Mouse (Mus musculus): ENCODE results near the gene Gpld1.
A peak's percentile ranks its signal among the peaks of the same experiment; 100 is the strongest.

Gene Gpld1

DNA sequence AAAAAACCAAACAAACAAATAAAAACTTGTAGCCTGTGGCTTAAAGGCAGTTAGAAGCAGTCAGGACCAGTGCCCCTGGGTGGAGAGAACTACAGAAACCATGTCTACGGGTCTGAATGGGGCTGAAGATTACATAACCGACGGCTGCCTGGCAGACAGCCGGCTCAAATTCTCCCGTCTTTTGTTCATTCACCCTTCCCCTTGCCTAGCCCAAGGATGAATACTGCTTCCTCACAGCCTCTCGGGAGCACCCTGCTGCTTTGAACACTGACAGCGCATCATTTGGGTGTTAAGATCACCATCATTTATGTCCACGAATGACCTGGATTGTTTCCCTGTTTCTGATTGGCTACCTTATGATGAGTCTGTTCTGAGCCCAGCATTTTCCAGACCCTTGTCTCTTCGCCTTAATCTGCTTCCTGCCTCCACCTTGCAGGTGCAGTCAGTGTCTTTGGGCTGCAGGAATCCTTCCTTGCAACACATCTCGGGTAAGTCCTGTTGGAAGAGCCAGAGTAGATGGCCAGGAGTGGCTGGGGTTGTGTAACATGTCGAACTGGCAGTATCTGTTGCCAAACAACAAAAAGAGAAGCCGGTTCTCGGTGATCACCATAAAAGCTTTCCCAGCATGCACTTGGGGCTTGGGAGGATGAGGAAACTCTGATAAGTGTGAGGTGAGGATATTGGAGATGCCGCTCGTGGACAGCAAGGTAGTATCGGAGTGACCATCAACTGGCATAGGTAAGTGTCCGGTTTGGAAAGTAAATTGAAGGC, at the start of gene Gpld1:
TSS of gene Gpld1 (plus strand) at position 641 of the 771 bp plus-strand sequence.
- peak; percentile 65 for DNase-seq

DNA sequence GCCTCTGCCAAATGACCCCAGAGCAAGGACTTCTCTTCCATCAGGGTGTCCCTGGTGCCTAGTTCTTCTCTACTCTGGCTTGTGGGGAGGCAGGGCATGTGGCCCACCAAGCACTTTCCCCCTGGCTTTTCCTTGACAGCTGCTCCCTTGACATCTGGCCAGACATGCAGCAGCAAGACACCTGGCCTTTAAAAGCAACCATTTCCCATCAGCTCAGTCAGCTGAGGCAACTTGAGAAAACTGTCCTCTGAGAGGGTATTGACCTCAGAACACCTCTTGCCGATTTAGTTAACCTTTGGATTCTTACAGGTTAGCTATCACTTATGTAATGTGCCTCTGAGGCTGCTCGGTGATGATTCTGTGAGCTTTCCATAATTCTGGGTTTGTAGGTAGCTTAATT, 49.1 kb upstream of the Gpld1 start:
- DNase-seq: no peak

DNA sequence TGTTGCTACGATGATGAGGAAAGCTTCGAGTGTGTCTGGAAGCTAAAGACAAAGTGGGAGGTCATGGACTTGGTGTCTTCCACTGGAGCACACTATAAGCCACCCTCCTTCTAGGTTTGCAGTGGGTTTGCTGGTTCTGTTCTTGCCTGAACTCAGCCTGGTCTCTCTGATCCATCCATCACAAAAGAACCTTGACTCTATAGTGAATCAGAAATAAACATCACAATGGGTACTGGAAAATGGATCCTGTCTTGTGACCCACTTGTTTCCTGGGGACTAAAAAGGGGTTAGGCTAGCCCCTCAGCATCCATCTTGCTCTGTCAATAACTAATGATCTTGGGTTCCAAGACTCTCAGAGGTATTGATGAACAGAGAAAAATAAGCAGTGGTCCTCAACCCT, 41.0 kb upstream of the Gpld1 start:
- no peak for DNase-seq

DNA sequence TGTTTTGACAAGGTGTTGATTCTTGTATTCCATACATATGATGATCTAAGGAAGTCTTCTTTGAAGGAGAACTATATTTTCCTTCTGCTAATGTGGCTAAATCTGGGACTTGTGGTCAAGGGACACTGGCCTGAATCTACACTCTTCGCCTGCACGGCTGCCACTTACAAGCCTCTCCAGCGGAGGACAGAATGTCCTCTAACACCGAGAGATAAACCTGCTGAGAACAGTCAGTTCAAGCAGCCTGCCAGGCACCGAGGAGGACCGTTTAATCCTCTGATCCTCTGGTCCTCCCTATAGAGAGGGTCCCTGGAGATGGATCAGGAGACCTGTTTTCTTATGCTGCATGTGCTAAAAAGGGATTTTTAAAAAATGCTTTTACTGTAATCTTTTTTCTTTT, 39.5 kb upstream of the Gpld1 start:
- no peak for DNase-seq

DNA sequence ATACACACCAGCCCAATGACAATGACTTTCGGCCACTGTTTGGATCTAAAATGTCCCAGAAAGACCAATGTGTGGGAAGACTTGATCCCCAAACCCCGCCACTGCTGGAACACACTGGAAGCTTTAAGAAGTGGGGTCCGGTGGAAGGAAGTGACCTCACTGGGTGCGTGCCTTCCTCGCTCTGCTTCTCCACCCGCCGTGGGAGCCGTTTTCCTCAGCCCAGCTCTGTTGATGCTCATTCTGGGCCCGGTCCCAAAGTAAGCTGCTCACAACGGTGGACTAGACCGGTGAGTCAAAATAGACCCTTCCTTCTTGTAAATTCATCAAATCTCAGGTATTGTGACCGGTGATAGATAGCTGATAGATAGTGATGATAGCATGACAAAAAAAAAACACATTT, 37.5 kb upstream of the Gpld1 start:
- no peak for DNase-seq

DNA sequence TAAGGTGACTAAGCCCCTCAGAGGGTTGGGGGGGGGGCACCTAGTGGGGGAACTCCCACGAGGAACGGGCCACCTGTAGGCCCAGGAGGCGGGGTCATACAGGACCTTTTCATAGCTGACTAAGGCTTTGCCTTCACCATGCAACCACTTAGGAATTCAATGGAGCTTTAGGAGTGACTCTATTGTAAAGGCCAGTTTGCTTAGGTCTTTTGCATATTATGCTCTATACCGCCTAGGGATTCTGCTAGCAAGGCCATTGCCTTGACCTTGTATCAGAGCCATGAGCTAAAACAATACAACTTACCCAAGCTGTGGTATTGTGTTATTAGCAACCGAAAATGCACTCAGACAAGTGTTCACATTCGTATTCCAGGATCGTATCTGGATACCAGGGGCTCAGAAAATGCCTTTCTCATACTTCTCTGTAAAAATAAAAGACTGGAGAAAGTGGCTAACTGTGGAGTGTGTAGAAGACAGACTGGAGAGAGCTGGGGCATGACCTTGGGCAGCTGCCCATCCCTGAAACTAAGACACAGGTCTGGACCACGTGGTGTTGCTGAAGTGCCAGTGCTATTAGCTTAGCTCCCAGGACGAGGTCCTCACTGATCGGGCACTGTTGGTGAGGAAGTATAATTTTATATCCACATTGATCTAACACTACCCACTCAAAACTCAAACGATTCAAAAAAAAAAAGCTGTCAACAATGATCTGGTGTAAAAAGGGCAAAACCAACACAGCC, 36.0 kb upstream of the Gpld1 start:
- no peak for DNase-seq

DNA sequence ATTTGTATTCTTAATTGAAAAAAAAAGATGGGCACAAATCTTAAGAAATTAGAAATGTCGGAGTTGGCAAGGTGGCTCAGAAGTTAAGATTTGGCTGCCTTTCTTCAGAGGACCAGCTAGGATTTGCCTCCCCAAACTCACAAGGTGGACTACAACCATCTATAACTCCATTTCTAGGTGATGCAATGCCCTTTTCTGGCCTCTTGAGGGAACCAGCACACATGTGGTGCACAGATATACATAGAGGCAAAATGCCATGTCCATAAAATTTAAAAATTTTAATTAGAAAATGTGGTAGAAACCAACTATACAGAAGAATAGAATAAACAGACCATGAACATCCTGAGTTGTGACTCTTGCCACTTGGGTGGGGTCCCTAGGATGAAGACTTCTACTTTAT, 33.8 kb upstream of the Gpld1 start:
- DNase-seq: no peak

DNA sequence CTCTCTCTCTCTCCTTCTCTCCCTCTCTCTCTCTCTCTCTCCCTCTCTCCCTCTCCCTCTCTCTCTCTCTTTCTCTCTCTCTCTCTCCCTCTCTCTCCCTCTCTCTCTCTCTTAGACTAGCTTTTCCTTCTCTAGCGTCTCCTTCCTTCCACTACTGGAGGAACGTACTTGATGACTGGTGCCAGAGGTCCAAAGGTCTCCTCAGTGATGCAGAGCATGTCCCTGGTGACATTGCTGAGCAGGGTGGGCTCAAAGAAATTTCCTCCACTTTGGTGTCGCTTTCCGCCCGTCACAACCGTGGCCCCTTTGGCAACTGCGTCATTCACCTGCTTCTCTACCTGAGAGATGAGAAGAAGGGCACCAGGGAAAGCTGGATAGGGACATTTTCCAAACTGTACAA, 29.4 kb upstream of the Gpld1 start:
- no peak for DNase-seq

DNA sequence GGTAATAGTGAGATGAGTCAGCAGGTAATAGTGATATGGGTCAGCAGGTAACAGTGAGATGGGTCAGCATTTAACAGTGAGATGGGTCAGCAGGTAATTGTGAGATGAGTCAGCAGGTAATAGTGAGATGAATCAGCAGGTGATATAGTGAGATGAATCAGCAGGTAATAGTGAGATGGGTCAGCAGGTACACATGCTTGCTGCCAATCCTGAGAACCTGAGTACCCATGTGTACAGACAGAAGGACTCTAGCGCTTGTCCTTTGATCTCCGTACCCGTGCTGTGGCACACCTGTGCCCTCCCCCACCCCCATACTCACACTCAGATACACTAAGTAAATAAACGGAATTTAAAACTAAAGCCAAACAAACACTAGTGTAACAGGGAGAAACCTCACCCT, 28.0 kb upstream of the Gpld1 start:
- no peak for DNase-seq

DNA sequence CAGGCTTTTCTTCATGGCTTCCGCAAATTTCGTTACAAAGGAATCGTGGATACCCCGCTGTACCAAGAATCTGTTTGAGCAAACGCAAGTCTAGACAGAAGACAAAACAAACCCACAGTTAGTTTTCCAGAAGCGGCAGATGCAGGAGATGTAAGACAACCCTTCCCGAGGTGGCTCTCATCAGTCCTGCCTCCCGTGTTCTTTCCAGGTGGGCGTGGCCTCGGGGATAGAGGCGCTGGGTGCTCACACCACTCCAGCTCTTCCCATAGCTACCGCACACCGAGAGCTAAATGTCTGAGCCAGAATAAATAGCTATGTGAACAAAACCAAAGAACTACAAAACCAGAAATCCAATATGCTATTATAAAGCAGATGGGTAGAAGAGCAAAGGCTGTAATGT, 27.1 kb upstream of the Gpld1 start:
- no peak for DNase-seq

DNA sequence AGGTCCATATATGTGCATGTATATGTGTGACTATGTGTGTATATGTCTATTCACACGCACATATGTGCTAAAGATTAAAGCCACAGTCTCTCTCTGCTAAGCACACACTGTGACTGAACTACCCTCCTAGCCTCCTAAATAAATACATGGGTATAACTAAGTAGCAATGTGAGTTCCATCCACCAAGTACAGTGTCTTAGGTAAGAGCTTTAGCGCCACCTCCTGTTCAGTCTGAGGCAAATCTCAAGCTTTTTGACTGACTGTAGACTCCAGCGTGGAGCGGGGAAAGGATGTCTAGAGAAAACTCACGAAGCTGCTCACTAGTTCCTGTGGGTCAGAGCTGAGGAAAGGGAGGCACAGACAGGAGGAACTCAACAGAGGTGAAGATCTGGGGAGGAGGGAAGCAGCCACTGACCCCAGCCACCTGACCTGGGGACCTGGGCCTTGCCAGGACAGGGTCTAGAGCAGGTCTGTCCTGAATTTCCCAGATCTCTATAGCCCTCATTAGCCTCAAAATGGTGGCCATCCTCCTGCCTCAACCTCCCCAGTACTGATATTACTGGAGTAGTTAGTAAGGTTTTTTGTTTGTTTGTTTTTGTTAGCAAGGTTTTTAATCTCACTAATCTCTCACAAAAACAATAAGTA, 22.5 kb upstream of the Gpld1 start:
- peak; percentile 75 for DNase-seq

DNA sequence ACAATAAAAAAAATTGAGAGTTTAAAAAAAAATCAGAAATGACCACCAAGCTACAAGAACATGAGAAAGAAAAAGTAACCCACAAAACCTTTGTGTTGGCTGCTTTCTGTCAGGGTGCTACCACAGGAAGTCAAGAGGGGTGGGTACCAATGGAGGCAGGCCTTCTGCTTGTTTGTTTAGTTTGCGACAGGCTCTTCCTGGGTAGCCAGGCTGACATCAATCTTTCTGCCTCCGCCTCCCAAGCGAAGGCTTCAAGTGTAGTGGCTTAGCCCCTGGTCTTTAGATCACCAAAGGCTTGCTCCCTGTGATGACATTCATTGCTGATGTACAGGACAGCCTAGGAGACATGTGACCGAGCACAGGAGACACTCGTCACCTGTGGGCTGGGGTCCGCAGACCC, 21.7 kb upstream of the Gpld1 start:
- no peak for DNase-seq

DNA sequence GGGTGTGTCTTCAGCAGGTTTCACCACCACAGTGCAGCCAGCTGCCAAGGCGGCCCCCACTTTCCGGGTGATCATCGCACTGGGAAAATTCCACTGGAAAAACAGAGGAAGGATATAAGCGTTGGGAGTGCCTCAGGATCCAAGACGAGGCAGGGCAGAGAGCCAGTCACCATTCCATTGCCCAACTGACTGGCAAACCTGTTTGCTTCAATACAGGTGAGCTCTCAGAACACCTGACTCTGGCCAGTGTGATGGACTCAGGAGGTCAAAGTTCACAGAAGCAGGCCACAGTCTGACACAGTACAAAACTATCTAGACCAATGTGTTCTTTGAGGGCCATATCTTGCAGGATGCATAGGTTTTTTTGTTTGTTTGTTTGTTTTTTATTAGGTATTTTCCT, 19.0 kb upstream of the Gpld1 start:
- DNase-seq: no peak

DNA sequence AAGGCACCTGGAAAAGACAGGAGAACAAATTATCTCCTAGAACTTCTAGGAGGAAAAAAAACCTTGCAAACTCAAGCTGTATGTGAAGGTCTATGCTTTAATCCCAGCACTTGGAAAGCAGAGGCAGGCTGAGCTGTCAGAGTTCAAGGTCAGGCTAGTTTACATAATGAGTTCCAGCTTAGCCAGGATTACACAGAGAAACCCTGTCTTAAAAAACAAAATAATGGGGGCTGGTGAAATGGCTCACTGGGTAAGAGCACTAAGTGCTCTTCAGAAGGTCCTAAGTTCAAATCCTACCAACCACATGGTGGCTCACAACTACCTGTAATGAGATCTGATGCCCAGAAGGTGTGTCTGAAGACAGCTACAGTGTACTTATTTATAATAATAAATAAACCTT, 12.4 kb upstream of the Gpld1 start:
- DNase-seq: no peak

DNA sequence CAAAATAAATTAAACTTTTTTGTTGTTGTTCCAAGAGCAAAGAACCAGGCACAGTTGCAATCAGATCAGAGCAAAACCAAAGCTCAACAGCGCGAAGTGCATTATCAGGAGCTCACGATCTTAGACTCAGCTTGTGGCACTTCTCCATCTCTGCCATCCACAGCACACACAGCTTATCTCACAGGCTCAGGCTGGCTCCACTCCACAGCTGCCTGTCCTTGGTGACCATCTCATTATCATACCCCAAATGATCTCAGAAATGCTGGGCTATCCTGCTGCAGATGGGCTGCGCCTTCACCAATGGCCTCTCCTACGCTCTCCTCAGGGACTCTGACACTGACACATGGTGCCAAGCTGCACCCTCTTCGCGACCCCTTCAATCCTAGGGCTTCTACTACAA, 9.8 kb upstream of the Gpld1 start:
- no peak for DNase-seq

DNA sequence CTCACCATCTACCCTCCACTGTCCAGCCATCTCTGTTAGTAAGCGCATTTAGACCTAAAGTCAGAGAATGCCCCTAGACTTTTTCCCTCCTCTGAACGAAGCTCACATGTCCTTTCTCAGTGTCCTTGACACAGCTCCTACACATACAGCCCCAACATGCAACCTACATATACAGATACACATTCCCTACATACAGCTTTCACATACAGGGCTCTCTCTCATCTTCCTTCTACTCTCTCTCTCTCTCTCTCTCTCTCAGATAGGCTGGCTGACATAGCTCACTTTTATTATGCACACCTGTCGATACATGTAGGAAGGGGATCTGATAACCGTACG, 6.2 kb upstream of the Gpld1 start:
- no peak for DNase-seq

DNA sequence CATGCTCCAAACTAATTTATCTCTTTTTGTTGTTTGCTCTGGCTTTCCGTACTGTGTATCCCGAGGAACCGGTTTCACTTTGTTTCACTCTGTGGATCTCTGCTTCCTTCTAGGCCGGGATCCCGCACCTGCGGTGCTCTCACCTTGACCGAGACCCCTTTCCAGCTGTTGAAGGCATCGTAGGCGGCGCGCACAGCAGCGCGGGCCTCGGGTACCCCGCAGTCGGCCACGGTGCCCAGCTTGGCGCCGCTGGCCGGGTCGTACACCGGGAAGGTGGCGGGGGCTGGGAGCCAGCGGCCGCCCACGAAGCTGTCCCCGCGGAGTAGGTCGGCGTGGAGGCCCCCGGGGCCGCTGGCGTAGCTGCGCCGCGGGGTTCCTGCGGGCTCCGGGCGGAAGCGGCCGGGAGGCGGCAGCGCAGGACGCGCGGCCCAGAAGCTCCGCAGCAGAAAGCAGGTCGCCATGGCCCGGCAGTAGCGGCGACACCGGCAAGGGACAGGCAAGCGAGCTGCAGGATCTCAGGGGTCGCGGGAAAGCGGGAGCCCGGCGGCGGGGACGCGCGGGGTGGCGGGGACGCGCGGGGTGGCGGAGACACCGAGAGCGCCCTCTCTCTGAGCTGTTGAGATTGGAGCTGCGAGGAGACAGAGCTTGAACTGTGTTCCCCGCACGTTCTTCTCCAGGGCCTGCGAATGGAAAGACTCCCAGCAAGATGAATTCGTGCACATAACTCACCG, 5.7 kb upstream of the Gpld1 start, which contains the start of gene Aldh5a1:
TSS of gene Aldh5a1 (minus strand) at position 554 of the 731 bp plus-strand sequence.
- peak; percentile 90 for DNase-seq

DNA sequence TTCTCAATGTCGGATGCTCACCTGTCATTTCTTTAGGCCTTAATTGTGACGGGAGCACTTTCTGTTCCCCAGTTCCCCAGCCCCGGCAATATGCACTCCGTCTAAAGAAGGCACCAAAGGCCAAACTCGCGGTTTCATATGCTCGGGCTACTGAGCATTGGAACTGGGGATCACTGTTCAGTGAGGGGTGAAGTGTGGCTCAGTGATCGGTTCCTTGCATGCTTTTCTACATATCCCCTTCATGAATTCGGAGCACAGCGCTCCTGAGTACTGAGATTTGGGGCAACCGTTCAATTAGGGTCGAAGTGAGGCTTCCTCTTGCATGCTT, 5.1 kb upstream of the Gpld1 start:
- DNase-seq: no peak

DNA sequence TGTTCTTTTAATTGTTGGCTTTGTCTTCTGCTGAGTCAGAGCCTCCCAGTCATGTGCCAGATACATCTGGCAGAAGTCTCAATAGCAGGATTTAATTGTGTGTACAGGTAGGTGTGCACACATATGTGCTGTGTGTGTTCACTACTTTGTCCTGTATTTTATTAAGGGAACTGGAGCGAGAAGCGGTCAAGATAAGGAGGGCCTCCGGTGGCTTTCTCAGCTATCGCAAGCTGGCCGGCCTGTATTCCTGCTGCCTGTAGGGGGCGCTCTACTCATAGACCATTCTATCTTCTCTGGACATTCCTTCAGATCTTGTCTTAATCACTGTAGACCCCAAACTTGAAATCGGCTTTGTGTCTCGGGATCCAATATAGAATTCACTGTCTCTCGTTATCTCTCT, 4.3 kb upstream of the Gpld1 start:
- DNase-seq: peak; percentile 84

DNA sequence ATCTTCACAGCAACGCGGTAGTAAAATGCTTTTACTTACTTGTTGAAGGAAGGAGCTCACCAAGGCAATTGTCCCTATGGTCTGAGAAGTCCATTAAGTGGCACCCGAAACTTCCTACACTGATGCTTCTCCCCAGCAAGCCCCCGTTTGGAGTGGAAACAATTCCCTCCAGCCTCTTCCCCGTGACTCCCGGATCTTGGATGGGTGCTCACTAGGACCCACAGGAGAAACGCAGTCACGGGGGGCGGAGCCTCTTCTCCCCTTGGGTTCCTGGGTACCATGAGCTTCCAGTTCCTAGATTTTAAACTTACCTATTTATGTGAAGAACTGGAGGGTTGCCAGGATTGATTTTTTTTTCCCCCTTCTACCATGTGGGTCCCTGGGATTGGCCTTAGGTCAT, 3.5 kb upstream of the Gpld1 start:
- no peak for DNase-seq

DNA sequence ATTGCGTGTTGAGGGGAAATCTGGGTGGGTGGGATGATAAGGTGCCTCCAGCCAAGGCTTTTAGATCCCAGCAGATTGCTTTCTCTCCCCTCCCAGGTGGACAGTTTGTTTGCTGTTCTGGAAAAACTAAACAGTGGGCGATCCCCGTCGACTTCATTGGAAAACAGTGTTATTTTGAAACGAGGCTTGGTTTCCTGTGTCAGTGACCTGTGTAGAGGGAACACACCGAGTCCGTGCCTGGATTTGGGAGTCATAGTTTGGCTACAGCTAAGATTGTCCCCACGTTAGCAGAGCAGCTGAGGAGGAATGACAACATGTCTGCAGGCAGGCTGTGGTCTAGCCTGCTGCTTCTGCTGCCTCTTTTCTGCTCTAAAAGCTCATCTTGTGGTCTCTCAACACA, 351 bp downstream of the Gpld1 start:
- DNase-seq: no peak

DNA sequence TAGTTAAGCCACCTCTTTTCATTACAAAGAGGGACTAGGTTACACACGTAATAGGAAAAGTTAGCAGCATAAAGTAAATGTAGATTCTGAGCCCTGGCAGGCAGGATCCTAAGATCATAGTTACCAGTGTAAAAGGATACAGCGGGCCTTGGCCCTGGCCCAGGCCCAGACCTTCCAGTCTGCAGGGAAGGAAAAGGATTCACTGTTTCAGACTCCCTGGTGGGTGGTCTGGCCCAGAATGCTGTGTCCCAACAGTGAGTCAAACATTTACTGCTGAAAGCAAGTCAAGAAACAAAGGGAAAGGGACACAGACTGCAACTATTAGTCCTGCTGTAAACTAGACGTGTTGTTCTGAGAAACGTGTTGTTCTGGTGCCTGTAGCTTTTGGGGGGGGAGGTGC, 2.6 kb downstream of the Gpld1 start:
- DNase-seq: peak; percentile 77

DNA sequence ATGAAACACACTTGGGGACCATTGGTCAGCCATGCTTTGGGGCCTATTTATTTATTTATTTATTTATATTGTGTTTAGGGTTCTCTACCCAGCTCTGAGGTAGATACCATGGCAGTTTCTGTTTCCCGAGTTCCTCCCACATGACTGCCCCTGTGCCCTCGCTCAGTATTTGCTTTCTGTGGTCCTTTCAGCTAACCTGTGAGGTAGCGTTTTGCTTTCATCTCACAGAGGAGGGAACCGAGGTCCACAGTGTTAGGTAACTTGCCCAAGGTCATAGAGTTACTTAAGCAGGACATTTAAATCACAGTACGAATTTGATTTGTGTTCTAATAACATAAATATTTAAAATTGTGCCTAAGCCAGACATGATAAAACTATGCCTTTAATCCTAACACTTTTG, 4.2 kb downstream of the Gpld1 start:
- DNase-seq: no peak

DNA sequence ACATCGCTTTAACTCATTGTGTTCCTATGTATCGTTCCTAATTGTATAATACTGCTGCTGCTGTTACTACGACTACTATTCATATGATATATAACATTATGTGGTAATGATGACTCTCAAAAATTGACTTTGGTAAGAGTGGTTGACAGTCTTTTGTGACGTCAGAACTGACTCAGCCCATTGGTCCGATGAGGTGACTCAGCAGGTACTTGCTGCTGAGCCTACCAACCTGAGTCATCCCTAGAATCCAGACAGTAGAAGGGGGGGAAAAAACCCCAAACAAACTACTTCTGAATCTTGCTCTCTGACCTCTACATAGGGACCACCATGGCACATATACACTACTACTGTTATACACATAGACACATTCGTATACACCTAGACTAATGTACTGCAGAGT, 5.9 kb downstream of the Gpld1 start:
- no peak for DNase-seq

Measured in retina, postnatal 1 day (tissue).